Mouse (Mus musculus): ENCODE results near the gene Tmem269.

Gene Tmem269

DNA sequence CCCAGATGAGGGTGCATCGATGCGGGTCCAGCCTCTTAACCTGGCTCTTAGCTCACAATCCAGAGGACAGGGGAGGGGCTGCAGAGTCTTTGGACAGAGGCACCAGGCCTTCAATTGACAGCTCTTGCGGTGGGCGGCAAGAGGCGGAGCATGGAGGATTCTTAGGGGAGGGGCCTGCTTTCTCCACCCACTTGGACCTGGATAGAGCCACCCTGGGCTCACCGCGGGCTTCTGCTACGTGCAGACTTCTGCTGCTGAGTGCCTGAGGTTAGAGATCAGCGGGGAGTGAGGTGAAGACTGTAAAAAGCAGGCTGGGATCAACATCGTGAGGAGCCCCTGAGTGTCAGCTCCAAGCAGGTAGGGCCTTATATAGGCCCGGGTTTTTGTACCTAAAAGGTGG is at the start of gene Tmem269:
Gene Tmem269 (minus strand): TSS at position 49 of the 400 bp plus-strand sequence.
- DNase-seq = no peak

GRCm38 (mm10) chr4:119266606-119267005 is 48.6 kb upstream of the Tmem269 start:
- DNase-seq = no peak

DNA sequence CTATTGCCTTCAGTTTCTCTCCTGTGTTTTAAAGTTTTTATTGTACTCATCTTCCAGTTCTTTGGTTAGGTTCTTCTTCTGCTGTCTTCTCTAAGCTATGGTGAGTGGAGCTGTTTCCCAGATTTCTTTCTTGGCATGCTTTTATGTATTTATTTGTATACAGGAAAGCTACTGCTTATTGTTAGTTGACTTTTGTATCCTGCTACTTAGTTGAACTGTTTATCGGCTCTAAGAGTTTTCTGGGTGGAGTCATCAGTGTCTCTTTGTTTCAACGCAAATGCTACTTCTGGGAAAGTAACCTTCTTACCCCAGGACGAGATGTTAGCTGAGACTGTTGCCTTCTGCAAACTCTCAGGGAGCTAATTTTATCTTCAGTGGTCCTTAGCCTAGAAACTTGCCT is 45.4 kb upstream of the Tmem269 start:
- no peak for DNase-seq

GRCm38 (mm10) chr4:119262483-119262882 is 44.5 kb upstream of the Tmem269 start:
- no peak for DNase-seq

DNA sequence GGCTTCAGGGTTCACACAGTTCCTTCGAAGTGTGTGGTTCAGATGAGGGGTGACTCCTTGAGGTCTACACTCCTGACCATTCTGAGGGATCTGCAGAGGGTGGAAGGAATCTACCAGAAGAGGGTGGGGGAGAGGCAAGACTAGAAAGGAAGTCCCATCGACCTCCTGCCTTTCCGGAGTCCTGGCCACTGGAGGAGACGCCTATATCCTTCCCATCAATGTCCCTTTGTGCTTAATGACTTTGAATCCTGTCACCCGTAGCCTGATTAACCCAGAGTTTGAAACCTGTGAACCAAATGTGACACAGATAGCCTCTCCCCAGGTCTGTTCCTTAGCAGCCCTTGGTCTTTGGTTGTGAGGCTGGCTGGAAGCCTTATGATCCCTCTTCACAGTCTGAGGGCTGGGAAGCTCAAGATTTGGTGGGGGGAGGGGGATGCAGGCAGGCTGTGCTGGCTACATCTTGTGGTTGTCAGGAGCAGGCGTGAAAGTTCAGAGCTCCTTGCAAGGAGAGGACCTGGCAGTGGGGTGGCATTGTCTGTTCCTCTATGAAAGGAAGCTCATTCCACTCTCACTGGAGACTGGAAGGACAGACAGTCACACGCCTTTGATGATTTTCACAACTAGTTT is 43.2 kb upstream of the Tmem269 start:
- no peak for DNase-seq

DNA sequence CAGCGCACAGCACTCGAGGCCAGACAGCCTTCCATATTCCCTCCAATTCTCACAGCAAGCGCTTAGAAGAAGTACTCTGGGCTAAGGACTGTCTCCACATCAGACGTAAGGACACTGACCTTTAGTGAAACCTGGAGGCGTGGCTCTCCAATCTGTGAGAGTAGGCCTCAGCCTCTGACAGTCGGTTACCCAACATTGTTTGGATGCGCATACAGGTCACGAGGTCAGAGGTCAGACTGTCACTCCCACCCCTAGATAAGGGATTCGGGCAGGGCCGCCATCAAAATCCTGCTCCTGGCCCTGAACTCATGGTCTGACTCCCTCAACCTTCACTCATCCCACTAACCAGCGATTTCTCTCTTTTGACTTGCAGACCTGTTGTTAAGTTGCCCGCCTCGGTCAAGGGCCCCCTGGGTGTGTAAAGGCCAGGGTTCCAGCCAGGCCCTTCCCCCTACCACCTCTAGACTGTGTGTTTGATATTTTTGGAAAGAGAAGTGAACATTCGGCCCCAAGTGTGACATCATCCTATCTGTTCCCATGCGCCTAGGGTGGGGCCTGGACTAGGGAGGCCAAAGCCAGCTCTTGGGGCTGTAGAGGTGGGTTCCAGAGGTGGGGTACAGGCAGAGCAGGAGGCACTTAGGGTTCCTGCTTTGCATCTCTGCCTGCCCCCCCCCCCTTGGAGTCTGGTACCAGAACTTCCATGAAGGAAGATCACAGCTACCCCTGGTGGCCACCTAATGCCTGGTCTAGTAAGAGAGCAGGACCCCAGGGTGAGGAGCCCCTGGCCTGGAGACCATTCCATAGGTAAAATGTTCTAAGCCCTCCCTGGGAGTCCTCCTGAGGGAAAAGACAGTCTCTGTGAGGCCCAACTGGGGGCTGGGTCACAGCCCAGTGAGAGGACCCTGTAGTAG is 41.6 kb upstream of the Tmem269 start:
- DNase-seq = no peak

GRCm38 (mm10) chr4:119257083-119257482 is 39.1 kb upstream of the Tmem269 start:
- peak; percentile 49 for DNase-seq

GRCm38 (mm10) chr4:119255351-119255750 is 37.3 kb upstream of the Tmem269 start, which contains the start of gene Cldn19:
Gene Cldn19 (plus strand): TSS chr4:119255414.
- DNase-seq = no peak

GRCm38 (mm10) chr4:119254012-119254618 is 36.1 kb upstream of the Tmem269 start:
- DNase-seq = peak; percentile 83

DNA sequence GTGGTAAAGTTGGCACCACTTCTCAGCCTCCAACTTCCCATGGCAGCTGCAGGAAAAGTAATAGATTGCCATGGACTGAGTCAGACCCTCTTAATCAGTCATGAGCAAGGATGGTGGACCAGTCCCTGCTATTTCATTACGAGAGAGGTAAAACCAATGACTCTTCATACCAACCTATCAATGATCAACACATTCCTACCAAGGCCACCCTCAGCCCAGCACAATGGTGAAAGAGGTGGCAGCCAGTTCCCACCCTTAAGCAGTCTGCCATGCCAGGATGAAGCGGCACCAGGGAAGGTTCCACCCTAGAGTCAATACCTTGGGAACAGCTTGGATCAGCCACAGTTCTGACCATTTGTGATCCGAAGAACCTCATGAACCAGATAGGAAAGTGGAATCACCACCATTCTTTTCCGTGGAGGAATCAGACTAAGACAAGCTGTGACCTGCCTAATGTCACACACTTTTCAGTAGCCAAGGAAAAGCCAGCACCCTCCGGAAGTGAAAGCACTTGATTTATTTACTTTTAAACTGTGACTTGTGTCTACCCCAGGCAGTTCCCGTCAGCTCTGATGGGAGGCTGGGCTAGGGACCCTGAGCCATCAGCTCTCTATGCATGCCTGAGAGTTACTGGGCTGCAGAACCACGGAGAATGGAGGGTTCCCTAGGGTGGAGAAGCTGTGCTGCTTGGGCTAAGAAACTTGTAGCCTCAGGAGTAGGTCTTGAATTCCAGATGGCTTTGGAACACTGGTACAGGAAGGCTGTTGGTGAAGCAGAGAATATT is 34.2 kb upstream of the Tmem269 start:
- peak; percentile 55 for DNase-seq

DNA sequence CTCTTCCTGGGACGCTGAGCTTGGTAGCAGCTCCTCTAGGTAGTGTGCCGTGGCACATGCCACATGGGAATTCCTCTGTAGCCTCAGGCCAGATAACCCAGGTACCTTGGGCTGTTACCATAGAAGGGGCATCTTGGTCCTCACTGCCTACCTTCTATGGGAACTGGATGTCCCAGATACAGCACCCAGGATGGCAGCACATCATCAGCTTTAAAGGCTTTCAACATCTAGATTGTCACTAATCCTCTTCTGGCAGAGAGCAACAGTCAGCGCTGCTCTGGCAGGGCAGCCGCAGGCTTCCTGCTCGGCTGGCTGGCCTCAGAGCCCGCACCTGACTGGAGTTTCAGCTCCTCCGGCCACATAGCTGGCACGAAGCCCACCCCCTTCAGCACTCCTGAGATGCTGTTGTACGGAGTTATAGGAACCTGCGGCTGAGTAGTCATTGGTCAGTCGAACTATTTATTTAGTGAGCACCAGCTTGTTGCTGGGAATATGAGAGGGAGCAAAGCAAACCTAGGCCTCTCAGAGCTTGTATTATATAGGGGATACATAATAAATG is 30.5 kb upstream of the Tmem269 start:
- no peak for DNase-seq

DNA sequence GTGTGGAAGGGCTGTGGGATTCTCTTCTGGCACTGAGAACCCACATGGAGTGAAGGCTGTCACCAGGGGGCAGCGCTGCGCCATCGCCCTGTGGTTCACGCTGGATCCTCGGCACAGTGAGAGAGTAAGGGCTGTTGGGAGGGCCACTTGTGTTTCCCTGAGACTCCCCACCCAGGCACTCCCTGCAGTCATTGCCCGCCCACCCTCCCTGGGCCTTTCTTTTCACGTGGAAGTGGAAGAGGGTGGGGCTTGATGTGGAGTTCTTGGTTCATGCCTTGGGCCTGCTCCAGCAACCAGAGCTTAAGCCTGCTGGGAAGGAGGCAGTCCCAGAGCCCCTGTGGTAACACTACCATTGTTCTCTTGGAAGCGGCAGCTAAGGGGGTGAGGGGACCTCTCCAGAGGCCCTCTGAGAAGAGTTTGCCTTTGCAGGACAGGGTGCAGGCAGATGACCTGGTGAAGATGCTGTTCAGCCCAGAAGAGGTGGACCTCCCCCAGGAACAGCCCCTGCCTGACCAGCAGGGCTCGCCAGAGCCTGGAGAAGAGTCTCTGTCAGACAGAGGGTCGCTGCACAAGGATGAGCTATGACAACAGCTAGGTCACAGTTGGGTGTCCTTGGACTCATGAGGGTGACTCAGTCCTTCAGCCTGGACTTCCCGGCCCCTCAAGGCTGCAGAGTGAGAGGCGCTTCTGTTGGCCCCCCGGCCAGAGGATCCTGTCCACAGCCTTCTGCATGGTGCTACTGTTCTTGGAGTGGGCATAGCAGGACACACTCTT is 29.6 kb upstream of the Tmem269 start:
- DNase-seq = peak; percentile 67

GRCm38 (mm10) chr4:119246688-119247225 is 28.7 kb upstream of the Tmem269 start:
- DNase-seq = no peak

DNA sequence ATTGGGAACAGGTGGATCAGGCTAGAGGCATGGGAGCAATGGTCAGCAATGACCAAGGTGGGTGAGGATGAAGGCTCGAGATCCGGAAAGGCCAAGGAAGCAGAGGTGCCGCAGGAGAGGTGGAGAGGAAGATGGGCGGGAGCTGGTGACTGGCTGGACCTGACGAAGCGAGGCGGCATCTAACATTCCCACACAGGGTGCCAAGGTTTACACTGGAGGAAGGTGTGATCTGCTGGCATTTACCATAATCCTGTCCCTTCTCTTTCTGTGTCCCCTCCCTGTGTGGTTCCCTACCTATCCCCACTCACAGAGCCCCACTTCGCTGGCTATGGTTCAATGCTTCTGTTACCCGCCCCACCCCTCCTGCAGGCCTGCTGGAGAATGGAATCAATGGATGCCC is 27.9 kb upstream of the Tmem269 start:
- no peak for DNase-seq

DNA sequence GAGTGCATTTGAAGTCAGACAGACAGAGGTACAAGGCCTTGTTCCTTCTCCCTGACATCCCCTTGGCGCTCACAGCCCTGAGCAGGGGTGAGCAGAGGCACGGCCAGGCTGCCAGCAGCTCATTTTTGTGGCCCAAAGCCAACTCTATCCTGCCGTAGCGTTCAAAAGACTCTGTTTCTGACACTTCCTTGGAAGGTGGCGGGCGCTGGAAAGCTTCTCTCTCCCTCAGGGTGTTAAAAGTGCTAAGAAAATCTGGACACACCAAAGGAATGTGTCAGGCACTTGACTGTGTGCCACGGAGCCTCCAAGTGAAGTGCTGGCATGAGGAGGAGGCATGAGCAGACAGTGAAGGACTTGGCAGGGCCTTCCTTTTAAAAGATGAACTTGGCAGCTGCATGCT is 27.5 kb upstream of the Tmem269 start:
- DNase-seq = peak; percentile 49

DNA sequence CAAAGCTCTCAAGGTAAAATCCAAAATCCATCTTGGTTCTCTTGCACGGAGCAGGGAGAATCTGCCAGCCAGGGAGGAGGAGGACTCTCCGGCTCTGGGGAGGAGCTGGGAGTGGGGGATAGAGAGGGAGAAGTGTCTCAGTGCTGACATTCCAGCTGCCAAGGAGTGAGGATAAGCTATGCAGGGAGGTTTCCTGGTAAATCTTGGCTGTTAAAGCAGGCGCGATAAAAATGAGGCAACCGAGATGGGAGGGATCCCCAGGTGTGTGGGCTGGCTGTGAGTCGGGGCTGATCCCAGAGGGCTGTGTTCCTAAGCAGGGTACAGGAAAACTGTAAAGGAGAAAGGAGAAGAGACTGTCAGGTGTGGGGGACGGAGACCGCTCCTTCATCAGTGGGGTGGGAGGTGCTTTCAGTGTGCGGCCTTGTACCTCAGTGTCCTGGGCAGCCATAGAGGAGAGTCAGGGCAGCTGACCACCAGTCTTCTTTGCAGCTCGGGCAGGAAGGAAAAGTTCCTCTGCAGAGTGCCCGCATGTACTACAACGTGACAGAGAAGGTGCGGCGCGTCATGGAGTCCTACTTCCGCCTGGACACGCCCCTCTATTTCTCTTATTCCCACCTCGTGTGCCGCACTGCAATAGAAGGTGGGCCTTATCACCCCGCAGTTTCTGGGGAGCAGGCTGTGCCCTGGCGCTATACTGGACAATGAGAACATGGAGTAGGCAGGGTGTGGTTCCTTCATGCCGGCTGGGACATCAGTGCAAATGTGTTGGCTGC is 26.6 kb upstream of the Tmem269 start:
- no peak for DNase-seq

DNA sequence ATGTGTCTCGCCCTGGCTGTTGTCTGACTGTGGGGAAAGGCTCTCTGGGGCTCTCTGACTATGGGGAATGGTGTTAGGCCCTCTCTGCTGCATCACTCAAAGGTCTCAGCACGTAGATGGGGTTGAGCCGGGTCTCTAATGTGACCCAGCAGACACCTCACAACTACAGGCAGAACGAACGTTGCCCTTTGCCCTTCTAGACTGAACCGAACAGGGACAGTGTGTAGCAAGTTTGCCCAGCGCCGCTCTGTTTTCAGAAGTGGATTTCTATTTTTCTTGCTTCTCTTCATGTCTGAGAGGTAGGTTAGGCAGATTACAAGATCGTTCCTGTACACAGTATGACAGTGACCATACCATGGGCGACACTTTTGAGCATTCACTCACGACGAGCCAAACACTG is 24.6 kb upstream of the Tmem269 start:
- DNase-seq = no peak

- DNase-seq = no peak
Observed at GRCm38 (mm10) chr4:119241664-119242063, 23.6 kb upstream of the Tmem269 start.

- no peak for DNase-seq
Observed at GRCm38 (mm10) chr4:119239181-119239682, 21.2 kb upstream of the Tmem269 start.

DNA sequence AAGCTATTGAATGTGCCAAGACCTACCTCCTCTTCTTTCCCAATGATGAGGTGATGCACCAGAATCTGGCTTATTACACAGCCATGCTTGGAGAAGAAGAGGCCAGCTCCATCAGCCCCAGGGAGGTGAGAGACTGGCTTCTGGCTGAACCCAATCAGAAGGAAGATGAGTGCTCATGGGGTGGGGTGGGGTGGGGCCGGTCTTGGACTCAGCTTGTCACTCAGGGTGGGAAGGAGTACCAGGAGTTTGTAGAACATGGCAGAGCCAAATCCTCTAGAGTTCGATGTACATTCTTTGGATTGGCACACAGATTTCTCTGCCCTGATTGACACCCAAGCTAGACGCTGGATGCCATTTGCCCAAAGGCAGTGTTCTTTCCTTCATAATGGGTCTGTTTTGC is 20.6 kb upstream of the Tmem269 start:
- no peak for DNase-seq

DNA sequence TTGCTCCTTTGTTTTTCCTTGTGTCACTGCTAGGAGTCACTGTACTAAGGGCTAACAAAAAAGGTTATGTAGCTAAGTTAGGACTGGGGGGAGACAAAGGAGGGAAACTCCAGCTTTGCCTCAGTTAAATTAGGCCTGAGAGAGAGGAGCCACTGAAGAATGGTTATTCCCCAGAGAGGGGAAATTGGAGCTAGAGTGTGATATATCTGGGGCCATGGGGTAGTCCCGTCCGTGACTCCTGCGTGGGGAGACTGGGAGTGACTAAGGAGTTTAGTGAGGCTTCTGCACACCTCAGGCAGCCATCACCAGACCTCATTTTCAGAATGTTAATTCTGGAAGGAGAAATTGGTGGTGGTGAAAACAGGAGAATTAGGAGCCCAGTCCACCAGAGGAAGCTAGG is 16.3 kb upstream of the Tmem269 start:
- DNase-seq = no peak
